Mouse (Mus musculus) ES-E14 (cell line): Measurements from ENCODE around the gene Irx6. TPM values are rescaled to one million over a fixed set of nuclear protein-coding genes. Genes with fewer than 3 reads are reported as not detected.

ENCODE experiments used
- DNase-seq: peaks from one replicate; pipeline ENCODE4 v3.0.0-alpha.2; 2013; ENCODE audit warnings: low read depth, low spot score
- H3K27ac ChIP-seq: 2 replicates; pipeline ENCODE4 v1.5.1; 2012; ENCODE audit warnings: low read depth, mild to moderate bottlenecking, low read length, moderate library complexity, mixed read lengths; ENCODE audit not compliant: poor library complexity, insufficient read depth, severe bottlenecking
- H3K36me3 ChIP-seq: 2 replicates; pipeline ENCODE4 v1.6.1; 2012; ENCODE audit warnings: mild to moderate bottlenecking, low read length, moderate library complexity, mixed read lengths; ENCODE audit not compliant: control insufficient read depth, poor library complexity, insufficient read depth, severe bottlenecking
- H3K4me1 ChIP-seq, 2 experiments: fragments of 150-350 bp in 1 of 2; sonication (generic) in 1 of 2; 2 replicates each; pipeline ENCODE4 v1.6.1; 2012; ENCODE audit warnings: low read length in 2 of 2, mild to moderate bottlenecking in 1 of 2, mixed read lengths in 1 of 2; ENCODE audit not compliant: control insufficient read depth in 2 of 2, insufficient read depth in 2 of 2, poor library complexity in 1 of 2
- H3K4me3 ChIP-seq, 2 experiments: fragments of 150-350 bp in 1 of 2; sonication (generic) in 1 of 2; 2 replicates each; pipeline ENCODE4 v1.5.1; 2012; ENCODE audit warnings: low read length in 2 of 2, low read depth in 1 of 2, mild to moderate bottlenecking in 1 of 2, mixed read lengths in 1 of 2; ENCODE audit not compliant: insufficient read depth in 1 of 2, poor library complexity in 1 of 2, severe bottlenecking in 1 of 2
- H3K9ac ChIP-seq: 2 replicates; pipeline ENCODE4 v1.6.1; 2012; ENCODE audit warnings: low read depth, mild to moderate bottlenecking, low read length, mixed read lengths; ENCODE audit not compliant: poor library complexity, insufficient read depth, severe bottlenecking
- H3K9me3 ChIP-seq: fragments of 150-350 bp; sonication (generic); 2 replicates; pipeline ENCODE4 v1.6.1; 2012; ENCODE audit warnings: low read depth, mild to moderate bottlenecking, low read length; ENCODE audit not compliant: control insufficient read depth, insufficient read depth
- CHD2 ChIP-seq: IDR thresholded peaks from 2 replicates; pipeline ENCODE4 v1.6.1; 2014; ENCODE audit warnings: mild to moderate bottlenecking, low read depth, low read length, inconsistent platforms
- HCFC1 ChIP-seq: IDR thresholded peaks from 2 replicates; pipeline ENCODE4 v1.6.1; 2012; ENCODE audit warnings: low read length, inconsistent platforms, borderline replicate concordance; ENCODE audit not compliant: insufficient read depth
- MAFK ChIP-seq: IDR thresholded peaks from 2 replicates; pipeline ENCODE4 v1.6.1; 2014; ENCODE audit warnings: mild to moderate bottlenecking, low read depth, low read length, inconsistent platforms; ENCODE audit not compliant: insufficient read depth
- ZC3H11A ChIP-seq: IDR thresholded peaks from 2 replicates; pipeline ENCODE4 v1.6.1; 2012; ENCODE audit warnings: low read depth, mild to moderate bottlenecking, inconsistent platforms, low read length, borderline replicate concordance
- ZNF384 ChIP-seq: IDR thresholded peaks from 2 replicates; pipeline ENCODE4 v1.6.1; 2012; ENCODE audit warnings: low read depth, low read length, inconsistent platforms
- in situ Hi-C, 2 experiments: fragments of 600-800 bp; cut with MboI; formaldehyde crosslinking; loops; one replicate each; pipeline ENCODE4 v1.15.1; 2025; ENCODE audit warnings: low sequenced_read_pairs in 2 of 2, inconsistent platforms in 1 of 2; ENCODE audit not compliant: unreplicated experiment in 2 of 2
- total RNA-seq: library from RNA; depleted of rRNA; stranded (reverse); fragments of 300-350 nt; gene quantifications from 2 replicates; pipeline ENCODE4 v1.2.3, GENCODE M21; 2012

Gene Irx6
- total RNA-seq, 1 experiment = not detected

- DNase-seq = no peak
- Histone ChIP-seq H3K9me3 (no peaks in the 10 kb centered on the region), H3K36me3 (no peaks in the 10 kb centered on the region), H3K9ac (no peak overlapping the region), H3K4me1 (no peaks in the 10 kb centered on the region), H3K27ac (no peak overlapping the region), H3K4me3 (peak overlapping the region; percentile 45 to 65; a peak in 3 of 4 replicates)
- TF ChIP-seq MAFK (no peak), ZNF384 (no peak), HCFC1 (no peak), ZC3H11A (no peak)
- in situ Hi-C loops = loop anchor here in 1 of 2 experiments (10.0 kb wide), 1 partner anchor 868 kb away; the partner anchor contains the start of gene Irx3
Observed at GRCm38 (mm10) chr8:92673101-92673500, 987 bp upstream of the Irx6 start.

GRCm38 (mm10) chr8:92673555-92674243 is 389 bp upstream of the Irx6 start:
- Histone ChIP-seq H3K4me1 (no peaks in the 10 kb centered on the region), H3K36me3 (no peaks in the 10 kb centered on the region), H3K9ac (no peak overlapping the region), H3K4me3 (peak overlapping the region; percentile 45 to 65), H3K9me3 (no peaks in the 10 kb centered on the region), H3K27ac (no peak overlapping the region)
- TF ChIP-seq MAFK (no peak), ZNF384 (no peak), ZC3H11A (no peak), HCFC1 (no peak), CHD2 (no peak)
- in situ Hi-C loops = loop anchor here in 1 of 2 experiments (10.0 kb wide), 1 partner anchor 869 kb away; the partner anchor contains the start of gene Irx3
- no peak for DNase-seq

- in situ Hi-C loops = loop anchor here in 1 of 2 experiments (10.0 kb wide), 1 partner anchor 874 kb away; the partner anchor contains the start of gene Irx3
- peak overlapping the region; percentile 3 to 23; a peak in 1 of 4 replicates for H3K4me3 ChIP-seq
- no peaks in the 10 kb centered on the region for H3K9me3 ChIP-seq
- H3K9ac ChIP-seq = no peak overlapping the region
- no peak for DNase-seq
- H3K27ac ChIP-seq = no peak overlapping the region
- H3K4me1 ChIP-seq = no peaks in the 10 kb centered on the region
- no peak for TF ChIP-seq CHD2
- TF ChIP-seq ZC3H11A = no peak
- no peak for TF ChIP-seq MAFK
- TF ChIP-seq HCFC1 = no peak
- no peak for TF ChIP-seq ZNF384
- H3K36me3 ChIP-seq = no peaks in the 10 kb centered on the region
Observed at GRCm38 (mm10) chr8:92678407-92678806, 4.3 kb downstream of the Irx6 start.

- H3K9me3 ChIP-seq = no peaks in the 10 kb centered on the region
- no peak overlapping the region for H3K9ac ChIP-seq
- no peak overlapping the region for H3K4me3 ChIP-seq
- no peaks in the 10 kb centered on the region for H3K4me1 ChIP-seq
- H3K36me3 ChIP-seq = no peaks in the 10 kb centered on the region
- TF ChIP-seq ZNF384 = no peak
- TF ChIP-seq ZC3H11A = no peak
- TF ChIP-seq MAFK = no peak
- no peak for TF ChIP-seq HCFC1
- TF ChIP-seq CHD2 = no peak
- no peak overlapping the region for H3K27ac ChIP-seq
- DNase-seq = no peak
- in situ Hi-C loops = no loop called here
Observed at GRCm38 (mm10) chr8:92697361-92697760, 23.3 kb downstream of the Irx6 start.
